Mouse (Mus musculus) cerebellum, postnatal 25 days (tissue): ENCODE results near the gene Olfr524.

Experiments
- DNase-seq, 2 experiments: peaks; one replicate each; pipeline ENCODE4 v3.0.0; 2021; ENCODE audit warnings: mixed read lengths in 2 of 2

The Olfr524 gene

DNA sequence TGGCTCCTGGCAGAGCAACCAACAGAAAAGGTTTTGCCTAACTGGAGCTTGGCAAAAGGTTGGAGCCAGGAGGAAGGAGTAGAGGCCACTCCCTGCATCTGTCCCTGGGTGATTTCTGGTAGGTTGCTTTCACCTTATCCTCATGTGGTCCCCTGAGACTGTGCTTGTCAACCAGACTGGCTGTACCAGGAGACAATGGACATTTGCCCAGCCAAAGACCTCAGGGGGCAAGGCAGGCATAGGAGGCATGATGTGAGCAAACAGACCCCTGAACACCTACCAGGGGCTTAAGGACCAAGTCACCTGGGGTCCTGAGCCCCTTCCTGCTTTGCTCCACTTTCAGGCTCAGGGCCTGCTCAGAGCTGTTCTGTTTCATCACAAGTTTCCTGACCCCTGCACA, at the start of gene Olfr524:
Gene Olfr524 (minus strand): TSS at position 101 of the 400 bp plus-strand sequence.
- no peak for DNase-seq

- DNase-seq = no peak
These were observed 48.1 kb upstream of the Olfr524 start for GRCm38 (mm10) chr7:140253780-140254299.

DNA sequence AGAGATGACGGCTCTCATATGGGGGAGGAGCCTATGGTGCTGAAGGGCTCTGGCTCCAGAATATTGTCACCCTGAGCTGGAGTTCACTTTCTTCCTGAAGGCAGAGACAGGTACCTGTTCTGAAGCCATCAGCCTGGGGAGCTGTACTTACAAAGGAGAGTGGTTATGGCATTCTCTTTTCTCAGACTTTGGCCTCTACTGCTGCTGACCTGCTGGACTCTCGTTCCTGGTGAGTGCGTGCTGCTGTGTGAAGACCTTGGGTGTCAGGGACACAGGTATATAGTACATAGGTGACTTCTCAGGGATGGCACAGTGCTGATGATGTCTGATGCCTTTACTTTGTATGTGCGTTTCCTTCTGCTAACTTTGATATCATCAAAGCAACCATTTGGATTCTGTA, 41.5 kb upstream of the Olfr524 start, which contains the start of gene 5830411N06Rik:
Gene 5830411N06Rik (plus strand): TSS at position 69 of the 400 bp plus-strand sequence.
- no peak for DNase-seq

- DNase-seq = no peak
These were observed 27.9 kb upstream of the Olfr524 start for GRCm38 (mm10) chr7:140233696-140234095.

GRCm38 (mm10) chr7:140231026-140231425, 25.3 kb upstream of the Olfr524 start:
- DNase-seq = no peak

- DNase-seq = peak in 1 of 2 experiments; percentile 12
These were observed 22.7 kb upstream of the Olfr524 start for GRCm38 (mm10) chr7:140228476-140228875.

GRCm38 (mm10) chr7:140224209-140224608, 18.4 kb upstream of the Olfr524 start:
- no peak for DNase-seq

- DNase-seq = no peak
These were observed 14.6 kb upstream of the Olfr524 start for GRCm38 (mm10) chr7:140220375-140220774.

DNA sequence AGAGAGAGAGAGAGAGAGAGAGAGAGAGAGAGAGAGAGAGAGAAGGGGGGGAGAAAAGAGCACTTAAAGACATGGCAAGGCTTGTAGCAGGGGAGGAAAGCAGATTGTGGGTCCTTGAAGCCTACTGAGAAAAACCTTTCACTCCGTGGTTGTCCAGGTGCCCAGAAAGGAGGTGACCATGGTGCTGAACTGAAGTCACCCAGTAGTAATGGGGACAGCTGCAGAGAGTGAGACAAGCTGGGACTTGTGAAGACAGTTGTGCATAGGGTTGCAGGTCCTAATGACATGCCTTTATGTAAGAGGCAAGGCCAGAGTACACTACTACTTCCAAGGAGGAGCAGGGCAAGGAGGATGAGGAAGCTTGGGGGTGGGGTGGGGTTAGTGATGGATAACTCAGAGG, 13.5 kb upstream of the Olfr524 start:
- DNase-seq = no peak

GRCm38 (mm10) chr7:140217967-140218366, 12.2 kb upstream of the Olfr524 start, which contains the start of gene Cd163l1:
Cd163l1 (plus strand) TSS chr7:140218267.
- DNase-seq = no peak

DNA sequence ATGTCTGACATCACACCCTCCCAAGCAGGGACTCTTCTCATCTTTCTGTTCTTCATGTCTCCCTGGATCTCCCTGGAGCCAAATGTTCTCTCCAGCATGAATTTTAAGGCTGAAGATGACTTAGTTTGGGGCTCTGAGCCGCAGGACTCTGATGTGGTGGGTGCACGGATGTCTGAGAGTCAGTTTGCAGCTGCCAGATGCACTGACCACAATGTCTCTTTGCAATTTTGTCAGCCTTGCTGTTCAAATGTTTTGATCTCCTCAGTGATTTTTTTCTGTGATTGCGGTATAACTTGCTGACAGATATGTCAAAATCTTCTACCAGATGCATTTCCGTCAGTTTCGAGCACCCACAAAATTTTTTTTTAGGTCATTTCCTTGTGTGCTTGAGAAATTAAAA, 8.1 kb upstream of the Olfr524 start:
- DNase-seq = no peak

GRCm38 (mm10) chr7:140208677-140209076, 2.9 kb upstream of the Olfr524 start:
- peak in 1 of 2 experiments; percentile 12 for DNase-seq

- DNase-seq = no peak
These were observed 2.4 kb upstream of the Olfr524 start for GRCm38 (mm10) chr7:140208153-140208552.

- DNase-seq = no peak
These were observed 1.1 kb upstream of the Olfr524 start for GRCm38 (mm10) chr7:140206904-140207303.

DNA sequence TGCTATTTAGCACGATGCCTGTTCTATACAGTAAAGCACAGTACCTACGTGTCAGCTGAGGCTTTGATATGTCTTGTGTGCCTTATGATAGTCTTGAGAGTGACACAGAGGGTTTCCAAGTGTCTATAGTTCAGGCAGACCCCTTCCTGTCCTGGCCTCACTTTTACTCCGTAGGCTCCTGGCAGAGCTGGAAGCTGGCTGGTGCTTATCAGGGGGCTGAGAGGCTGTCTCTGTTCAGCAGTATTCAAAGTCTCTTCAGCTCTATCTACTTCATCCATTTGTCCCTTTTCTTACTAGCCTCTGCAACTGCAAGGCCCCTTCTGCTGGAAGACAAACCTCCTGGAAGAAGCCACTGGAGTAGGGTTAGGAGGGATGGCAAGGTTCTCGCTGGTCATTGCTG, 4.7 kb downstream of the Olfr524 start:
- DNase-seq = no peak

DNA sequence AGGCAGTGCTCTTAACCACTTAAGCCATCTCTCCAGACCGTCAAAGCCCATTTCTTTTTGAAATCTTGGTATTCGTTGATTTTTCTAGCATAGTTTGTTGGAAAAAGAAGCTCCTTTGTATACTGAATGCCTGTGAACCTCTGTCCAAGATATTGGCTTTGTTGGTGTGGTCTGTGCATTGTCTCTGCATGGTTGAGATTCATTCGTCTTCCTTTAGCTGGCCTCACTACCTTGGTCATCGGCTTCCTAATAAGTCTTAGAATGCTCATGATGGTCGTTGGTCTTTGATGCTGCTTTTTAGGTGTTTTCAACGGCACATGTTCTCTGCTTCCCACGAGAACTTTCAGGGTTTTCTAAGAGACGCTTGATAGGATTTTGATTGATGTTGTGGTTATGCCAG, 9.8 kb downstream of the Olfr524 start:
- no peak for DNase-seq

DNA sequence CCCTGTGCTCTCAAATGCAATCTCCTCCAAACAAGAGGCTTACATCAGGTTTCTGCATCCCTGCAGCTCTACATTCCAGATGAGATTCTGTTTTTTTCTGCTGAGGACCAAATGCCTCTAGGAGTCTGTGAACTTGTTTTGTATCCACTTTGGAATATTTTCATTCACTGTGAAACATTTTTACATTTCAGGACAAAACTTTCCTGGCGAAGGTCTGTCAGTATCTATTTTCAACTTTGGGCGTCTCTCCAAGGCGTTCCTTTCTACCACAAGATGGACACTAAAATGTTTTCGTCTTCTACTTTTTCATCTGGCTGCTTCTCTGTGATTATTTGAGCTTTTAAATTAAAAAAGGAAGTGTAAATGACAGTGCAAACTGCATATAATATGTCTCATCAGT, 11.7 kb downstream of the Olfr524 start:
- DNase-seq = no peak

DNA sequence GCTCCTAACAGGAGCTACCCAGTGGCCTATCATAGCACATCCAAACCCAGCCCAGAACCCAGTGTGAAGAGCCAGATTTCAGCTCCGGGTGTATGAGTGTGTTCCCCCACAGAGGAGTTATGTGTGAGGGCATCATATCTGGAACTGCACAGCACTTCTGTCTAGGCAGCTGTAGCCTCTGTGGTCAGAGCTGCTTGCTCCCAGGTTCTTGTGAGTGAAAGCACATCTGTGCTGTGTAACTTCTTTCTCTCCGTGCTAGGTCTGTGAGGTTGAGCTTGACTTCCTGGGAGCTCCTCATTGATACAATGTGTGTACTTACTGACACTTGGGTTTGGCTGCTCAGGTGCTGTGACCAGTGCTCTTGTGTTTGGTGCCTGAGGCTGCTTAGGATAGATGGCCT, 12.9 kb downstream of the Olfr524 start:
- no peak for DNase-seq

DNA sequence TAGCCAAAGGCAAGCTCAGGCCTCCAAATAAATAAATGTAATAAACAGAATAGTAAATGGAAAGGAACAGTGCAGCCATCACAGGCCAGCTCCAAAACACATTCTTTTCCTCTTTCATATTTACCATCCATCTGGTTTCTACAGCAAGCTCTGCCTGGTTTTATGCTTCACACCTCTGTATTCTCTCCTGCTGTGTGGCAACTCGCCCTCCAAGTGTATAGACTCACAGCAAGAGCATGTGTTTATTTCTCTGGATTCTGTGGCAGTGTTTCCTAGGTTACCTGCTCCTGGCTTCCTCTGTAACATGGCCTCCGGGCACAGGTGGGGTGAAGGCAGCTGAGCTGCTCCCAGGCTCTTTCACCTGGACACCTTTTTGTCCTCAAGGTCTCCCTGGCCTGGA, 13.3 kb downstream of the Olfr524 start:
- DNase-seq = no peak

- no peak for DNase-seq
These were observed 15.3 kb downstream of the Olfr524 start for GRCm38 (mm10) chr7:140190435-140190834.

DNA sequence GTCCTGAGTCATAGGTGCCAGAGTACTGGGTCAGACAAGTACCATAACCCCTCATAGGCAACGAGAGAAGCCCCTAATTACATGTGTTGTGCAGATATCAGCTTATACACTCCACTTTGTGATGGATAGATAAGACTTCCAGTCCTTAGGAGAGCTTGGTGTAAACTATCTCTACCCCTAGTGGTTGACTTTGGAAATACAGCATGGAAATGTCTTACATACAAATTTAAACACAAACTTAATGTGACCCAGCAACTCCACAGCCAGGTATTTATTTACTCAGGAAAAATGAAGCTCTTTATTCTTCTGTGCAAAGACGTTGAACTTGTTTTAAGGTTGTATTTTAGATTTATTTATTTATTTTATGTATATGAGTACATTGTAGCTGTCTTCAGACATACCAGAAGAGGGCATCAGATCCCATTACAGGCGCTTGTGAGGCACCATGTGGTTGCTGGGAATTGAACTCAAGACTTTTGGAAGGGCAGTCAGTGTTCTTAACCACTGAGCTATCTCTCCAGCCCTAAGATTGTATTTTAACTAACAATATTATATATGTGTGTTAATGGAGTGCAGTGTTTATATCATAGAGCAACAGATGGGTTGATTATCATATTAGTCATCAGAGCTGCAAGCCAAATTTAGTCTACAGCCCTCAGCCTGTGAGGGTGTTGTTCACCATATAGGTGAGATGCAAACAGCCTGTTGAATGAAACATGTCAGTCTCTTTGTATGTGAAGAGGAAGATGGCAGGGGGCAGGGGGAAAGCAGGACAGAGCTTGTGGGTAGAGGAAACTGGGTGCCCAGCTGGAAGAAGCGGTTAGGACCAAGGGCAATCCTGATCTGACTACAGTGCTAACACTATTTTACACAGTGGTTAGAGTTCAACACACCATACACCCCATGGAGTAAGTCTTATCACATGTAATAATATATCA, 17.1 kb downstream of the Olfr524 start:
- no peak for DNase-seq

DNA sequence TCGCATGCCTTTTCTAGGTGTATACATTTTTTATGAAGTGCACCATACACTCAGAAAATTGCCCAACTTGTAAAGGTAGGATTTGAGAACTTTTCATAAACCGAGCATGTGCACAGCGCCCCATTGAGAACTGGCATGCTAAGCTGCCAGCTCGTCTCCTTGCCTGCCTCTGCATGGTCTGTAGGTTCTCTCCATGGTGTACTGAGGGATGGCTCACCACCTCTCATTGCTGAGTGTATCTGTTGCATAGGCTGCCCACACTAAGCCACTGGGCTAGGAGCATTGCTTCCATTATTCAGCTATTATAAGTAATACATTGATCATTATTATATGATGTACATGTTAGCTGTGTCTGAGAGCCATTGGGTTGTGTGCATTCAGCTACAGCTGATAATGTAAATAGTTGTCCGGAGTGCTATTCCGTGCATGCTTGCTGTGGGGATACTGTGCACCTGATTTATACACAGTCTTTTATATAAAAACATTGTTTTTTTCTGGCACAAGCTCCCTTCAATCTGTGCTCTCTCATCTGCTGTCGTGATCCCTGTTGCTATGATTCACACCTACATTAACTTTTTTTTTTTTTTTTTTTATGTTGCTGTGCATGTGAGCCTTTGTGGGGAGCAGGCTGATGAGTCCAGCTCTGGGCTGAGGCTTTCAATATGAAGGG, 17.9 kb downstream of the Olfr524 start:
- no peak for DNase-seq
